Mouse (Mus musculus): ENCODE measurements around the gene Otud7a. TPM values are rescaled to one million over a fixed set of nuclear protein-coding genes. Genes with fewer than 3 reads are reported as not detected.

Otud7a gene
- polyA plus RNA-seq, 1 experiment = 0.82 TPM

DNA sequence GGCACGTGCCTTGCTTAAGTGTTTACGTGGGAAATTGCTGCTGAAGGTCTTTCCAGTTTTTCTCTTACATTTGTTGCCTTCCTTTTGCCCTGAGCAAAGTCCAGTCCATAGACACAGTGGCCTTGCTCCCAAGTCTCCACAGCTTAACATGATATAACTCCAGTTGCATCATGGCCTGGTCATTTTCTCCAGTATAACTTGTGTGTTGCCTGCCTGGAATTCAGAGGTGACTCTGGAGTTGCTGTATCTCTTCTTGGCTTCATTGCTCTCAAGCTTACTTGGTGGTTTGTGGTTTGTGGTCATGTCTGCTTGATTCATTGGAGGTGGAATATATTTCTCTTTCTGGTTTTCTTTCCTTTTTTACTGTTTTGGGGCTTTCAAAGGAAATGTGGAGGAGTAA lies 17.7 kb downstream of the Otud7a start:
- no peaks in the 10 kb centered on the region for H3K27me3 ChIP-seq (ENCODE audit: control insufficient read depth, insufficient read depth, insufficient read length)
- TF ChIP-seq MAX (IDR thresholded peaks at IDR 0.05; ENCODE audit: low read depth) = no peak
- TF ChIP-seq E2F4 (IDR thresholded peaks at IDR 0.05; ENCODE audit: insufficient read depth) = no peak
- no peak overlapping the region for H3ac ChIP-seq (ENCODE audit: control insufficient read depth, insufficient read length)
- H3K36me3 ChIP-seq (ENCODE audit: control insufficient read depth, insufficient read depth) = no peaks in the 10 kb centered on the region
- no peaks in the 10 kb centered on the region for H3K79me2 ChIP-seq (ENCODE audit: control insufficient read depth, insufficient read depth)
- no peak overlapping the region for H3K4me2 ChIP-seq (ENCODE audit: low read depth)
- no peak overlapping the region for H3K4me3 ChIP-seq

GRCm38 (mm10) chr7:63462684-63463083 lies 18.1 kb downstream of the Otud7a start:
- no peak for TF ChIP-seq SRF (IDR thresholded peaks at IDR 0.05; ENCODE audit: control insufficient read depth, insufficient read length, low read depth)
- no peak for TF ChIP-seq MAX (IDR thresholded peaks at IDR 0.05; ENCODE audit: low read depth)
- TF ChIP-seq MYOG (IDR thresholded peaks at IDR 0.05; ENCODE audit: control insufficient read depth in 1 of 3, insufficient read depth in 1 of 3, insufficient read length in 2 of 3, low read depth in 2 of 3) = no peak
- no peak for TF ChIP-seq MYOD1 (IDR thresholded peaks at IDR 0.05; ENCODE audit: control insufficient read depth in 1 of 3, insufficient read length in 2 of 3, low read depth in 2 of 3)
- no peak for TF ChIP-seq POLR2A (IDR thresholded peaks at IDR 0.05; ENCODE audit: insufficient read length, low read depth)

GRCm38 (mm10) chr7:63466729-63467128 lies 22.2 kb downstream of the Otud7a start:
- H3K79me2 ChIP-seq (ENCODE audit: control insufficient read depth, insufficient read depth) = no peaks in the 10 kb centered on the region
- TF ChIP-seq SRF (IDR thresholded peaks at IDR 0.05; ENCODE audit: control insufficient read depth, insufficient read length, low read depth) (no peak), E2F4 (IDR thresholded peaks at IDR 0.05; ENCODE audit: insufficient read depth) (no peak), MYOG (IDR thresholded peaks at IDR 0.05; ENCODE audit: control insufficient read depth in 1 of 3, insufficient read depth in 1 of 3, insufficient read length in 2 of 3, low read depth in 2 of 3) (no peak), TCF3 (IDR thresholded peaks at IDR 0.05; ENCODE audit: insufficient read length, low read depth) (no peak), POLR2A (IDR thresholded peaks at IDR 0.05; ENCODE audit: insufficient read length, low read depth) (no peak), MAX (IDR thresholded peaks at IDR 0.05; ENCODE audit: low read depth) (no peak), REST (IDR thresholded peaks at IDR 0.05; ENCODE audit: insufficient read depth, insufficient read length) (no peak), POLR2AphosphoS2 (IDR thresholded peaks at IDR 0.05; ENCODE audit: insufficient read length, low read depth) (no peak), CEBPB (IDR thresholded peaks at IDR 0.05; ENCODE audit: insufficient read depth, poor library complexity, severe bottlenecking) (no peak), USF1 (IDR thresholded peaks at IDR 0.05; ENCODE audit: low read depth) (no peak), MYOD1 (IDR thresholded peaks at IDR 0.05; ENCODE audit: control insufficient read depth in 1 of 3, insufficient read length in 2 of 3, low read depth in 2 of 3) (no peak), TCF12 (IDR thresholded peaks at IDR 0.05; ENCODE audit: insufficient read depth, poor library complexity, severe bottlenecking) (no peak)
- H3K27me3 ChIP-seq (ENCODE audit: control insufficient read depth, insufficient read depth, insufficient read length) = no peaks in the 10 kb centered on the region
- no peak overlapping the region for H3ac ChIP-seq (ENCODE audit: control insufficient read depth, insufficient read length)
- no peak overlapping the region for H3K4me2 ChIP-seq (ENCODE audit: low read depth)
- H3K4me3 ChIP-seq = no peak overlapping the region
- no peaks in the 10 kb centered on the region for H3K36me3 ChIP-seq (ENCODE audit: control insufficient read depth, insufficient read depth)

More at GRCm38 (mm10) chr7:63462684-63463083, 18.1 kb downstream of the Otud7a start:
- H3ac ChIP-seq (ENCODE audit: control insufficient read depth, insufficient read length) = no peak overlapping the region
- no peaks in the 10 kb centered on the region for H3K79me2 ChIP-seq (ENCODE audit: control insufficient read depth, insufficient read depth)
- no peaks in the 10 kb centered on the region for H3K27me3 ChIP-seq (ENCODE audit: control insufficient read depth, insufficient read depth, insufficient read length)
- no peaks in the 10 kb centered on the region for H3K36me3 ChIP-seq (ENCODE audit: control insufficient read depth, insufficient read depth)
- no peak overlapping the region for H3K4me2 ChIP-seq (ENCODE audit: low read depth)
- no peak overlapping the region for H3K4me3 ChIP-seq

DNA sequence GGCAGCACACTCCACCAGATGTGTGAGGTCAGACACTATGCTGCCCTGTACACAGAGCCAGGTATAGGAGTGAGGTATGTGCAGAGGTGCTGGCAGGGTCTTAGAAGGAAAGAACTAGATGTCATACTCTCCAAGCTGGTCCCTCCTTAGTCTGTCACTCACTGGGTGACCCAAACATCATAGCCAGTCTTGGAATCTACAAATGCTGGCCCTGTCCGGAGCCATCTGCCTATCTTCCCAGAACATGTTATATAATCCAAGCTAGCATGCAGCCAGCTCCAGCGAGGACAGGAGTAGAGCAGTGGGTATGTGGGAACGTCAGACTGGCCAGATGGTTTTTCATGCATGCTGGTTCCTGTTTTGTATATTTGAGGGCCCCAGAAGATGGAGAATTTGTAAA lies 23.7 kb downstream of the Otud7a start:
- no peak overlapping the region for H3K4me3 ChIP-seq
- H3K79me2 ChIP-seq (ENCODE audit: control insufficient read depth, insufficient read depth) = no peaks in the 10 kb centered on the region
- no peaks in the 10 kb centered on the region for H3K36me3 ChIP-seq (ENCODE audit: control insufficient read depth, insufficient read depth)
- no peak overlapping the region for H3K4me2 ChIP-seq (ENCODE audit: low read depth)
- TF ChIP-seq CEBPB (IDR thresholded peaks at IDR 0.05; ENCODE audit: insufficient read depth, poor library complexity, severe bottlenecking) (no peak), POLR2AphosphoS2 (IDR thresholded peaks at IDR 0.05; ENCODE audit: insufficient read length, low read depth) (no peak), TCF12 (IDR thresholded peaks at IDR 0.05; ENCODE audit: insufficient read depth, poor library complexity, severe bottlenecking) (no peak), TCF3 (IDR thresholded peaks at IDR 0.05; ENCODE audit: insufficient read length, low read depth) (no peak), MAX (IDR thresholded peaks at IDR 0.05; ENCODE audit: low read depth) (no peak), SRF (IDR thresholded peaks at IDR 0.05; ENCODE audit: control insufficient read depth, insufficient read length, low read depth) (no peak), E2F4 (IDR thresholded peaks at IDR 0.05; ENCODE audit: insufficient read depth) (no peak), POLR2A (IDR thresholded peaks at IDR 0.05; ENCODE audit: insufficient read length, low read depth) (no peak), MYOD1 (IDR thresholded peaks at IDR 0.05; ENCODE audit: control insufficient read depth in 1 of 3, insufficient read length in 2 of 3, low read depth in 2 of 3) (no peak), USF1 (IDR thresholded peaks at IDR 0.05; ENCODE audit: low read depth) (no peak), MYOG (IDR thresholded peaks at IDR 0.05; ENCODE audit: control insufficient read depth in 1 of 3, insufficient read depth in 1 of 3, insufficient read length in 2 of 3, low read depth in 2 of 3) (no peak), REST (IDR thresholded peaks at IDR 0.05; ENCODE audit: insufficient read depth, insufficient read length) (no peak)
- no peak overlapping the region for H3ac ChIP-seq (ENCODE audit: control insufficient read depth, insufficient read length)
- H3K27me3 ChIP-seq (ENCODE audit: control insufficient read depth, insufficient read depth, insufficient read length) = no peaks in the 10 kb centered on the region

- Histone ChIP-seq H3K36me3 (ENCODE audit: control insufficient read depth, insufficient read depth) (no peaks in the 10 kb centered on the region), H3K79me2 (ENCODE audit: control insufficient read depth, insufficient read depth) (no peaks in the 10 kb centered on the region), H3K4me3 (no peak overlapping the region), H3K27me3 (ENCODE audit: control insufficient read depth, insufficient read depth, insufficient read length) (no peaks in the 10 kb centered on the region), H3ac (ENCODE audit: control insufficient read depth, insufficient read length) (no peak overlapping the region), H3K4me2 (ENCODE audit: low read depth) (no peak overlapping the region)
- TF ChIP-seq CEBPB (IDR thresholded peaks at IDR 0.05; ENCODE audit: insufficient read depth, poor library complexity, severe bottlenecking) (no peak), E2F4 (IDR thresholded peaks at IDR 0.05; ENCODE audit: insufficient read depth) (no peak), TCF3 (IDR thresholded peaks at IDR 0.05; ENCODE audit: insufficient read length, low read depth) (no peak), TCF12 (IDR thresholded peaks at IDR 0.05; ENCODE audit: insufficient read depth, poor library complexity, severe bottlenecking) (no peak), USF1 (IDR thresholded peaks at IDR 0.05; ENCODE audit: low read depth) (no peak), SRF (IDR thresholded peaks at IDR 0.05; ENCODE audit: control insufficient read depth, insufficient read length, low read depth) (no peak), REST (IDR thresholded peaks at IDR 0.05; ENCODE audit: insufficient read depth, insufficient read length) (no peak)
Observed at GRCm38 (mm10) chr7:63483091-63483490, 38.5 kb downstream of the Otud7a start.

Data from myocyte (in vitro differentiated cells).